Mouse (Mus musculus): ENCODE results near the gene Ly6g6d. TPM values are rescaled to one million over a fixed set of nuclear protein-coding genes. Genes with fewer than 3 reads are reported as not detected.

The Ly6g6d gene
- polyA plus RNA-seq (2012; ENCODE audit: low replicate concordance) = not detected in 2 replicates

DNA sequence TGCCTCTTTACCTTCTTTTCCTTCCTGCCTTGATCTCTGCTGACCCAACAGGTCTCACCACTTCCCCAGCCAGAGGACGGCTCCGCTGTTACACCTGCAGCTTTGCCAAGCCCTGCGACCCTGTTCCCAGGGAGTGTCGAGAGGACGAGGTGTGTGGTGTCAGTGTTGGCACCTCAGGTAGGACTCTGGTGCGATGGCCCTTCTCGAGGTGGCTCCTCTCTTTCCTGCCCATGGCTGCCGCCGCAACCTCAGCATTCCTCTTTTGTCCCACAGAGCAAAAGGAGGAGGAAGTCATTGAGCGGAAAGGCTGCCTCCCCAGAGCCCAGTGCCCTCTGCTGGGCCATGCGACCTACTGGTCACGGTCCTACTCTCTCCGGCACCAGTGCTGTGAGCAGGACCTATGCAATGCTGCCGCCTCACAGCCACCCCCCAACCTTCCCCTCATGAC lies at the start of gene Ly6g6d:
Gene Ly6g6d (minus strand): TSS at position 280 of the 448 bp plus-strand sequence.

DNA sequence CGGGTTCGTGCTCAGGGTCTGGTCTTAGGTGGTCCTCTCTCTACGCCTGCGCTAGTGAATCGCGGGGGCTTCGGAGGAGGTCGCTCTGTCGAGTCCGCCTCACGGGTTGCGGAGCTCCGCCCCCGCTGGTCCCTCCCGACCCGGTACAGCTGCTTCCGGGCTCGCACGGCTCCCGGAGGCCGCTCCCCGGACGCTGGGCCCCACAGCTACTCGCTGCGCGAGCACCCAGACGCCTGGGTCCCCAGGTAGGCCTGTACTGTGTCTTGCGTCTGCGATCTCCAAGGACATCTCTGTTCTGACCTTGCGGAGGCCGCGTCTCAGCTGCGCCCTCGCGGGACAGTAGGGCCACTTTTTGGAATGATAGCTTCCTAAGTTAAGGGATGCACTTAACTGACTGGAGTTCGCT lies 48.3 kb upstream of the Ly6g6d start, which contains the start of gene D17H6S53E:
Gene D17H6S53E (plus strand): TSS at position 168 of the 406 bp plus-strand sequence.

DNA sequence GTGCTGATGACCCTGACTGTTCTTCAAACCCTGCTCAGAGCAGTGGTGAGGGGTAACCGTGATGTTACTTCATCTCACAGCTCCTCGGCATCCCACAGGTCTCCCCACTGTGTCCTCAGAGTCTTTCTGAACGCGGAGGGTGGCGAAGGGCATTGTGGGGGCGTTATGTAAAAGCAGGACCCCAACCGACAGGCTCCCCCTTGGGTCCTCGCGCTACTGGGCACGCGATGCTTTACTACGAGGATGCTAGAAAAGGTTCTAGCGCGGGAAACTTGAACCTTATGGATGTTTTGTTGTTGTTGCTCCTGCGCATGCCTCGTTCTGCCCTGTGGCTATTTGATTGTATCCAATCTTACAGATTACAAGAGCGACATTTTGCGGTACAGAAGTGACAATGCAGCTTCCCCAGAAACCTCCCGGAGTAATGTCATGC lies 44.0 kb upstream of the Ly6g6d start, which contains the start of gene Csnk2b:
Gene Csnk2b (minus strand): TSS at position 183 of the 433 bp plus-strand sequence.

DNA sequence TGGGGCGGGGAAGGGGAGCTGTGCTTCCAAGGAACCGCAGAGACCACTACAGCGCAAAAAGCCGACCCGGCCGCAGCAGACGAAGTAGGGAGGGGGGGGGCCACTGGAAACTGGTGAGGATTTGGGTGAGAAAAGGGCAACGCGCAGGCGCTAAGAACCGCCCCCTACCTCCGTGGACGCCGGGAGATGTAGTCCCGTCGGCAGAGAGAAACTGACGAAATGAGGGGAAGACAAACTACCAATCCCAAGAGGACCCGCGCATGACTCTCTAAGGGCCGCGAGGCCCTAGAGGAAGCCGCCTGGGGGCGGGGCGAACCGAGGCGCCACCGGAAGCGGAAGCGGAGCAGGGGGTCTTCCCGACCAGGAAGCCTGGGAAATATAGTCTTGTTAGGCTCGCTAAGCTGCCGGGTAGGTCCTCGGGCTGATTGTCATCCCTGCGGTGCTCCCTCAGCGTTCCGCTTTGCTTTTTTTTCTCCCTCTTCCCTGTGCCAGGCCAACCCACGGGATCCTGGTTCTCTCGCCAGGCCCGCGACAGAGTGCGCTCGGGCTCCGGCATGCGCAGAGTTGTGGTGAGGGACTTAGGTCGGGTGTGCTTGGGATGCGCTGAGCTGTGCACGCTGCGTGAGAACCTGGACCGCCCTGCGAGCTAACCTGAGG lies 43.4 kb upstream of the Ly6g6d start, which contains the start of gene Gpank1:
Gene Gpank1 (plus strand): TSS at position 313 of the 657 bp plus-strand sequence.

GRCm38 (mm10) chr17:35115046-35116019 lies 37.5 kb upstream of the Ly6g6d start, which contains the start of gene Ly6g5b:
TSS of gene Ly6g5b (minus strand) at chr17:35115428.

DNA sequence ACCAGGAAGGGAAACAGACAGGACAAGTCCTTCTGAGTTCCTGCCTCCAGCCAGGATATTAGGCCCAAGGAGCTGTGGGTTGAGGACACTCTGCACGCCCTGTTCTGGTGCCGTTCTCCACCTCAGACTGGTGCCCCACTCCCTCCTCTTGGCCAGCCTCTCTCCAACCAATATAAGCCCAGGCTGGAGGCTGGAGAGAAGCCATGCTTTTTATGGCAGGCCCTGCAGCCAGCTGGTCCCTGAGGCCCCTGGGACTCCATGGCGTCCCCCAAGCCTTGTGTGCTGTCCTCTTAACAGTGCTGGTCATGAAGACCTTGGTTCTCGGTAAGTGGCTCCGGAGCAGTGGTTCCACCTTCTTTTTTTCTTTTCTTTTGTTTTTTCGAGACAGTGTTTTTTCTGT lies 30.2 kb upstream of the Ly6g6d start, which contains the start of gene Ly6g5c:
Gene Ly6g5c (plus strand): TSS at position 183 of the 400 bp plus-strand sequence.

DNA sequence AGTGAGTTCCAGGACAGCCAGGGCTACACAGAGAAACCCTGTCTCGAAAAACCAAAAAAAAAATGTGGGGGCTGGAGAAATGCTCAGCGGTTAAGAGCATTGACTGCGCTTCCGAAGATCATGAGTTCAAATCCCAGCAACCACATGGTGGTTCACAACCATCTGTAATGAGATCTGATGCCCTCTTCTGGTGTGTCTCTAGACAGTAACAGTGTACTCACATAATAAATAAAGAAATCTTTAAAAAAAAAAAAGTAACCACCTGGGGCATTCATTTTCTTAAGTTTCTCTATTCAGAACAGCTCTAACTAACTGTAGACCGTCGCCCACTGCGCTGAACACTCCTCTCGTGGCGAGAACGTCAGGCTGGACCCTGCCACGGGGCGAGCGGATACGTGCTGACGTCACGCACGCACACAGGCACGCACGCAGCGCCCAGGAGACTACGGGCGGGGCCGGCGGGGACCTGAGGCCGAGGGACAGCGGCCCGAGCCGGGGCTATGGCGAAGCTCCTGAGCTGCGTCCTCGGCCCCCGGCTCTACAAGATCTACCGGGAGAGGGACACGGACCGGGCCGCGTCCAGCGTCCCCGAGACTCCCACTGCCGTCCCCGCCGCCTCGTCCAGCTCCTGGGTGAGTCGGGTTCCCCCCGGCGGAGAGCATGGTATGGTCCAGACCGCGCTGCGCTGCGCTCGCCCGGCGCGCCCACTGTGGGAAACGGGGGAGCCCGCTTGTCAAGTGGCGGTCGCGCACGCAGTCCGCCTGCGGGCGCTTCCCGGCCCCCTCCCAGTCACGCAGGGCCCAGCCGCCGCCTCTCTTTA lies 11.2 kb upstream of the Ly6g6d start, which contains the start of gene Abhd16a:
Gene Abhd16a (plus strand): TSS at position 439 of the 820 bp plus-strand sequence.

DNA sequence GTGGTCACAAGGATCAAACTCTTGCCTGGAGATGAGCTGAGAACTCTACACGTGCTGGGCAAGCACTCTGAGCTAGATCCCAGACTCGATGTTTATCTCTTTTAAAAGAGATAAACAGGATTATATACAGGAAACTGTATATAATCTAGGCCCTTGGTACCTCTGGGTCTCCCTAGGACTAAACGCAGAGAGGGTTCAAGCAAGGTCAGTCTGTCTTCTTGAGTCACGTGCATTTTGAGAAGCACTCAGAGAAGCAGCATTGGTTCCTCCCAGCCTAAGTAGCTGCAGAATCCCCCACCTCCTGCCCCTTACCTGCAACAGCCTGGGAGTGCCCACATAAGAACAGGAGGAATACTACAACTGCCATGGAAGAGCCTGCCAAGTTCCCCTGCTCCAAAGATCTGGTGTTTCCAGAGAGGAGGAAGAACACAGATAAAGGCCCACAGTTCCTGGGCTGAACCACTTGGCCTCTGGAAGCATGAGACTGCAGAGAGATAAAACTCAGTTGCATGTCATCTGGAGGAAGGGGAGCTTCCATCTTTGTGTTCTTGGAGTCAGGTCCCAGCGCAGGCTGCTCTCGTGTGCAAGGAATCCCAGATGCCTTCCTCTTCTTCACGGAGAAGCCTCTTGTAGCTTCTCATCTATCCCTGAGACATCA lies 7.5 kb upstream of the Ly6g6d start, which contains the start of gene Ly6g6f:
Gene Ly6g6f (minus strand): TSS at position 403 of the 658 bp plus-strand sequence.

DNA sequence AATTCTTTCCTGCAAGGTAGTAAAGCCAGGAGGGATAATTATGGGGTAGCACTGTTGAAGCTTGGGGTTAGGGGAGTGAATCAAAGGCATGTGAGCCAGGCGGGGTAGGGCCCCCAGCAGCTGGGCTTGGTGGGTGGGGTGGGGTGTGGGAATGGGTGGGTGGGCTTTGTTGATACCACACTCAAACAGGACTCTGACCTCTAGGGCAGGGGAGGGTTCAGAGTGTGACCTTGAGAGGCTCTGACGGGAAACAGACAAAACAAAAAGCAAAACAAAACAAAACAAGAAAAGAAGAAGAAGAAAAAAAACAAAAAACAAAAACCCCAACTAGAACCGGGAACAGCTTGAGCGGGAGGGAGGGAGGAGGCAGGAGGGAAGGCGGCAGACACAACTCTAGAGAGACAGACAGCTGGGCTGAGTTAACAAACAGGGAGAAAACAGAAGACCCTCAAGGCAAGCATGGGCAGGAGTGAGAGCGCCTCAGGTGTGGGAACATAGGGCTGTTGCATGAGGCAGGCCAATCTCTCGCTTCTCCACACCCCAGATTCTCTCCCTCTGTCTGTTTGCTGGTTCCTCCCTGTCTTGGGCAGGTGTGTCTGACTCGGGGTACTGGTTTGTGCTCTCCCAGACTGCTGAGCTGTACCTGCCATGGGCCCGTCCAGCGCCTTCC lies 1.2 kb downstream of the Ly6g6d start, which contains the start of gene Ly6g6e:
Gene Ly6g6e (plus strand): TSS at position 396 of the 670 bp plus-strand sequence.

GRCm38 (mm10) chr17:35066084-35066483 lies 11.8 kb downstream of the Ly6g6d start, which contains the start of gene Mpig6b:
TSS of gene Mpig6b (minus strand) at chr17:35066184.

DNA sequence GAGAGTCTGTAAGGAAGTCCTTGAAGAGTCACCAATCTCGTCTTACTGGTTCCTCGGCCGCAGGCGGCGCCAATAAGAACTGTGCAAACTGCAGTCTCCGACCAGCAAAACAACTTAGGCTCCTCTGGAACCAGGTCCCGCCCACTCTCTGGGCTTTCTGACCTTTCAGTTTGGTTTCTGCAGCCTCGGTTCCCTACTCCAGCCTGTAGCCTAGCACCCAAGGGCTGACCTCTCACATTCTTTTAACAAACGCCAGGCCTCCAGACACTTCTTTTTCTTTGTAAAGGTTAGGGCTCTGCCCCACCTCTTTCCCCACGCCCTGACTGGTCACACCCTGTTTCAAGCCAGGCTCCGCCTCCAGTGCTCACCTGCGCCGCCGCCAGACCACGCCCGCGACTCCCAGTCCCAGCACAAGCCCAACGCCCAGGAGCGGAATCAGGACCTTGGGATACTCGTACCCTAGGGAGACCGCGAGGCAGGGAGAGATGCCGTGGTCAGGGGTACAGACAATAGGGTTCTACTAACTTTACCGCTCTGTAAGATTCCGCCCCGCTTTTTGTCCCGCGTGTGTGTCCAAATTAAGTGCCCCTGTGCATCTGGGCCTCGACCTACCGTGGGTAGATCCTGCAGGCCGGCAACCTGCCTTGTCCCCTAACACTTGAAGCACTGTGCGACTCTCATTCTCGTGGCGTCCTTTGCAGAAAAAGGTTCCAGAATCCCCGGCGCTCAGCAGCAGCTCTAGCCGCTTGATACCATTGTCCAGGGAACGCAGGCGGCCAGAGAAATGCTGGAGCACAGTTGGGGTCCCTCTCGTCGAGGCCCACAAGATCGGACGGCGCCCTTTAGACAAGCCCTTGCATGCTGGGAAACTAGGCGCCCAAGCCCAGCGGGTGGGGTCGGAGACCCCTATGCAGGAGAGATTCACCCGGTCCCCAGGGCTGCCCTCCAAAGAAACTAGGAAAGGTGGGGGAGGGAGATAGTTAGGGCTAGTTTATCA lies 12.6 kb downstream of the Ly6g6d start, which contains the start of gene Ly6g6c:
Gene Ly6g6c (plus strand): TSS at position 438 of the 997 bp plus-strand sequence.

GRCm38 (mm10) chr17:35058911-35059892 lies 18.7 kb downstream of the Ly6g6d start, which contains the start of gene Ddah2:
TSS of gene Ddah2 (plus strand) at chr17:35059035.

GRCm38 (mm10) chr17:35049561-35050016 lies 28.3 kb downstream of the Ly6g6d start, which contains the start of gene Clic1:
TSS of gene Clic1 (plus strand) at chr17:35049966.

DNA sequence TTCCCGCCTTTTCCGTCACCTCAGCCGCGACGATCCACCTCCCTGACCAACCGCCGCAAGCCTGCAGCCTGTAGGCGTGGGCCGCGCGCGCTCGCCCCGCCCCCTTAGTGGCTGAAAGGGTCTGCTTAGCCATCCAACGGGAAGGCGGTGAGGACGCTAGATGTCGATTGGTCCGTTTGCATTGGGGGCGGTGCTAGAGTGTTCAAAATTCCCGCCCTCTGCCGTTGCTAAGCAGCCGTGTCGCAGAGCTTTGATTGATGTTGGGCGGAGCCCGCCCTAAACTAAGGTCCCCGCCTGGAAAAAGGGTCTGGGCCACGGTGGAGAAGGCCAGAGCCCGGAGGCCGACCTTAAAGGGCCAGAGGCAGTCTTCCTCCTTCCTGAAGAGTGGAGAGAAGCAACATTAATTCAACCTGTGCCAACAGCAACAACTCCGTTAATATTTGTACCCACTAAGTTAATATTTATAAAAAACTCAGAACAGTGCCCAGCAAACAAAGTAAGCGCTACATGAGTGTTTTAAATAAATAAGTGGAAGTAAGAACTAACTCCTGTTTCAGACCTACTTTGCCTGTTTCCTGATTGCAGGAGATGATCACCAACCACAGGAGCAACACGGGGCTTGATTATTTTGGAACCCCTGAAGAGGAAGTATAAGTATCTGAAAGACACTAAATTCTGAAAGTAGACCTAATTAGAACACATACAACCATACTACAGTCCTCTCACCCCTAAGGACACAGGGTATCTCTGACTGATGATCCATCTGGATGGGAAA lies 31.0 kb downstream of the Ly6g6d start, which contains the start of gene Msh5:
Gene Msh5 (minus strand): TSS at position 65 of the 775 bp plus-strand sequence.

DNA sequence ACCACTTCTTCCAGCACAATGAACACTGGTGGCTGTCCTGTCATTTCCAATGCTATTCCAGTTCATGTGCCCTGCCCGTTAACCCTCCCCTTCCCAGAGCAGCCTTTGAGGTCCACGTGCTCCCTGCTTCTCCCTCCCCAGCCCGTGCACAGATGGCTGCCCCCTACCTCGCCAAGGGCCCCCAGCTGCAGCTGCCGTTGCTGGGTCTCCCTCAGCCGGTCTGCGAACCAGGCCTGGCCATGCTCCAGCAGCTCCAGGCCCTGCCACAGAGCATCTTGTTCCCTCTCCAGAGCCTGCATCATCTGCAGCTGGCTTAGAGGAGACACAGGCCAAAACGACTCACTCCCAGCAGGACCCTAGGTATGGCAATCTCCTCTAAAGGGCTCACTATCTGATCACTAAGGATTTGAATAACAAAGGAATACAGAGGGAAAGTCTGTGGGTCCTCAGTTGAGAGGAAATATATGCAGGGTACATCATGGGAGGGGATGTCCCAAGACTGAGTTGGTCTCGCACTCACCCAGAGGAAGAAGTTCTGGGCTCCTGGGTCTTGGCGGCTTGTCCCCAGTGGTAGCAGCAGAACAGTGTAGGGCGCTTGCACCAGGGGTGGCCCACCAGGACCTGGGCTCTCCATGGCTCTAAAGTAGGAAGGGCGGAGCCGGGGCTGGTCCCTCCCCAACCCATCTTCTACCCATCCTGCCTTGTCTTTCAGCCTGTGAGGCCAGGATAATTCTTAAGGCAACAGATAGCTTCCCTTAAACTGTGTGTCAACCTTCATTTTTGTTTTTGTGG lies 50.4 kb downstream of the Ly6g6d start, which contains the start of gene Sapcd1:
Gene Sapcd1 (minus strand): TSS at position 740 of the 792 bp plus-strand sequence.

